Mouse (Mus musculus): ENCODE measurements around the gene Gm39115.
A peak's percentile ranks its signal among the peaks of the same experiment; 100 is the strongest.
"Not testable (repeated sequence)": the region's sequence is repeated elsewhere in the genome, so short reads cannot be mapped to it uniquely, and the experiment has no call there.

The Gm39115 gene

DNA sequence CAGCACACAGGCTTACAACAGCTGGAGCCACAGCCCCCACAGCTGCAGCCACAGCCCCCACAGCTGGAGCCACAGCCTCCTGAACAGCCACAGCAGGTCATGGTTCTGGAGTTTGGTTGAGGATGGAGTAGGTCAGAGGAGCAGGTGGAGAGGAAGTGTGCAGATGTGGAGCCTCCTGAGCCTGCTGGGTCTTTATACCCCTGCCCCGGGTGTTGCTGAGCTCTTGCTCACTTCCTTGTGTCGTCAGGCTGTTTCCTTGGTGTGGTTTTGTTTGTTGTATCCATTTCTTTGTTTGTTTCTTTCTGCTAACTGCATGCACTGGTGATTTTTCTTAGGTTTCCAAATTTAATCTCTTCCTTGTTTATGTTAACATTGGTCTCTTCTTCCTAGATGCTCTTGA lies at the start of gene Gm39115:
Gm39115 (minus strand) TSS at position 101 of the 400 bp plus-strand sequence.
- DNase-seq (ENCODE audit: low spot score in 2 of 2): not testable (repeated sequence)

- DNase-seq (ENCODE audit: low spot score in 2 of 2): no peak
These were observed 45.2 kb upstream of the Gm39115 start for GRCm38 (mm10) chr7:142181021-142181420.

GRCm38 (mm10) chr7:142178685-142179084 lies 42.9 kb upstream of the Gm39115 start:
- DNase-seq (ENCODE audit: low spot score in 2 of 2): no peak

GRCm38 (mm10) chr7:142175905-142176304 lies 40.1 kb upstream of the Gm39115 start, which contains the start of gene Krtap5-2:
Krtap5-2 (minus strand) TSS chr7:142176005.
- not testable (repeated sequence) for DNase-seq (ENCODE audit: low spot score in 2 of 2)

- DNase-seq (ENCODE audit: low spot score in 2 of 2): no peak
These were observed 34.0 kb upstream of the Gm39115 start for GRCm38 (mm10) chr7:142169836-142170235.

- not testable (repeated sequence) for DNase-seq (ENCODE audit: low spot score in 2 of 2)
These were observed 29.8 kb upstream of the Gm39115 start, which contains the start of gene Gm4553 for GRCm38 (mm10) chr7:142165639-142166038. Gm4553 (minus strand) TSS chr7:142165739.

GRCm38 (mm10) chr7:142159366-142159765 lies 23.5 kb upstream of the Gm39115 start:
- DNase-seq (ENCODE audit: low spot score in 2 of 2): no peak

DNA sequence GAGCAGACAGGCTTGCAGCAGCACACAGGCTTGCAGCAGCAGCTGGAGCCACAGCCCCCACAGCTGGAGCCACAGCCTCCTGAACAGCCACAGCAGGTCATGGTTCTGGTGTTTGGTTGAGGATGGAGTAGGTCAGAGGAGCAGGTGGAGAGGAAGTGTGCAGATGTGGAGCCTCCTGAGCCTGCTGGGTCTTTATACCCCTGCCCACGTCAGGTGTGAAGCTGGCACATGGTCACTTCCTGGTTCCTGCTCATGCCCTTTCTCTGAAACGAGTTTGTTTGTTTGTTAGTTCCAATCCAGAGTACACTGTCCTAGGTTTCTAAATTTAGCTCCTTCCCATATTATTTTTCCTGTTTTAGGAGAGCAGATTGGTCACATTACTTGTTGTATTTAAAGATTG lies 21.2 kb upstream of the Gm39115 start, which contains the start of gene Gm29735:
Gm29735 (minus strand) TSS at position 101 of the 400 bp plus-strand sequence.
- not testable (repeated sequence) for DNase-seq (ENCODE audit: low spot score in 2 of 2)

DNA sequence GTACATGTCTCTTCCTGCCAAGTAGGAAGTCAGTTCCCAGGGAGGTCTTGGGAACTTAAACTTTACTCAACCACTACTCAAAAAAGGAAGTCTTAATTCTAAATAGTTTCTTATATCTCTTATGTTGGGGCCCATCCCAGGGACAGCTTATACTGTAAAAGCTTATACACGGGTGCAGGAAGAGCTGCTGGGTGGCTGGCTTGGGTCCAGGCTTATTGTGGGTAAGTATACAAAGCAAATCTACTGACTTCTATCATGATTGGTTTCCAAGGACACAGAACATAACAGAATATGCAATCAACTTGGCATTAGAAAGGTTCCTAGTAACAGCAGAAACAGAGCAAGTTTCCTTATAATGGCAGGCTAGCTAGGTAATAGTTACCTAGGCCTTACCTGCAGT lies 19.5 kb upstream of the Gm39115 start:
- DNase-seq (ENCODE audit: low spot score in 2 of 2): no peak

DNA sequence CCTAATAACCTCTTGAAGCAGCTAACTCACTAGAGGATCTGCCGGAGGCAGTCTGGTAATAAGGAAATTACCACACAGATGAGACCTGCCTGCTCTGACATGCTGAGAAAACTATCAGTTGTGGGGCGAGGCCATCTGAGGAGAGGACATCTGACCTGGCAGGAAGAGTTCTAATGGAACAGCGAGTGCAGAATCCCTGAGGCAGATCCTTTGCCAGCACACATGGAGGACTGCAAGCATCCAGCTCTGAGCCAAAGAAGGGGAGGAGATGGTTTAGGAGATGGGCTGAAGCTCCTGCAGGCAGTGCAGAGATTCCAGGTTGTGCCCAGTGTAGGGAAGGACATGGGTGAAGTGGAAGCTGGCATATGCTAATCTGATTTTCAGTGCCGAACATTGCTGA lies 16.4 kb upstream of the Gm39115 start:
- no peak for DNase-seq (ENCODE audit: low spot score in 2 of 2)

DNA sequence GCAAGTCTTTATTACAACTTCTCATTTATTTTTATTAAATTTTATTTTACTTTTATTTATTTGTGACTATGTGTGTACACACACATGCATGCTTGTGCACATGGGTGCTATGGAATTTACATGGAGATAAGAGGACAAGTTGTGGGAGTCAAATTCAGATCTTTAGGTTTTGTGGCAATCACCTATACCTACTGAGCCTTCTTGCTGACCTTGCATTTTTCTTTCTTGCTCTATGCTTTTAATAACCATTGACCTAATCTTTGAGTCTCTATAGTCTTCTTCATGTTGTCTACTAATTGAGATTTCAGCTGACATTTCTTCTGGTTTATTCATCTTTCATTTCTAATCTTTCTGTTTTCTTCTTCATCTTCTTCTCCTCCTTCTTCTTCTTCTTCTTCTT lies 12.8 kb upstream of the Gm39115 start:
- no peak for DNase-seq (ENCODE audit: low spot score in 2 of 2)

DNA sequence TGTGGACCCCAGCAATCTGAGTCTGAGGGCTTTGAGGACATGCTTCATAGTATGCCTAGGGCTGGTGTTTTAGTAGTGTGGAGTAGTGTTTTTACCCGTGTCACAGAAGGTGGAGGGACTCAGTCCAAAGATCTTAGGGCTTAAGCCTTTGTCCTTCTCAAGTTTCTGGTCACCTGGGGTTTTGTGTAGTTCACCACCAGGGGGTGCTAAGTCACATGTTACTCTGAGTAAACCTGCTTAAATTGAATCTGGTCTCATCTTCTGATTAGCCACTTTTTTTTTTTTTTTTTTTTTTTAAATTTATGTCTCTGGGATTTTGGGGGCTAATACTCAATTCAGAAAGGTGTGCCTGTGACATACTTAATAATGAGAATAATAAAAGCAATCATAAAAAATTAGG lies 10.2 kb upstream of the Gm39115 start:
- peak in 1 of 2 experiments; percentile 42 for DNase-seq (ENCODE audit: low spot score in 2 of 2)

GRCm38 (mm10) chr7:142145413-142145940 lies 9.6 kb upstream of the Gm39115 start:
- DNase-seq (ENCODE audit: low spot score in 2 of 2): no peak

DNA sequence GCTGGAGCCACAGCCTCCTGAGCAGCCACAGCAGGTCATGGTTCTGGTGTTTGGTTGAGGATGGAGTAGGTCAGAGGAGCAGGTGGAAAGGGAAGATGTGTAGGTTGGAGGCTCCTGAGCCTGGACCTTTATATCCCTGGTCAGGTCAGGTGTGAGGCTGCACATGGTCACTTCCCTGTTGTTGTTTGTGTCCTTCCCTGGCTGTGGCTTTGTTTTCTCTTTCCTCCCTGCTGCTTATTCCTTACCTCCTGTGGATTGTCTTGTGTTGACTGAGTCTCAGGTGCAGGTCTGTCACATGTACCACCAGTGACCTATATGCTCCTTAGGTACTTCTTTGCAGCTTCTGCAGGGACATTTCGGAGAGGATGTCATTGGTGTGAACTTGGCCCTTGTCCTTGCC lies 8.7 kb upstream of the Gm39115 start, which contains the start of gene Gm45337:
Gm45337 (minus strand) TSS at position 101 of the 400 bp plus-strand sequence.
- no peak for DNase-seq (ENCODE audit: low spot score in 2 of 2)

DNA sequence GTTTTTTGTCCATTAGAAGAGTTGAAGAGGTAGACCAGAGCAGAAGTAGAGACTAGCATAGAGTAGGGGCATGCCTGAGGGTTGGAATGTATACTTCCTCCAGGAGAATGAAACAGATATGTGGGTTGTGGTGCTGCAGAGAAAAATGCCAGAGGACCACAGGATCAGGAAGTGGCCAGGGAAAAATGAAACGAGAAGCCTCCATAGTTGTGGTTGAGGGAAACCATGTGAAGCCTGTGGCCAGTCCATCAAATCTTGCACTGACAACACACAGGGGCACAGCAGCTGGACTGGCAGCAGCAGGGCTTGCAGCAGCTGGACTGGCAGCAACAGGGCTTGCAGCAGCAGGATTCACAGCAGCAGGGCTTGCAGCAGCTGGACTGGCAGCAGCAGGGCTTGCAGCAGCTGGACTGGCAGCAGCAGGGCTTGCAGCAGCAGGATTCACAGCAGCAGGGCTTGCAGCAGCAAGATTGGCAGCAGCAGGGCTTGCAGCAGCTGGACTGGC lies 7.7 kb upstream of the Gm39115 start:
- DNase-seq (ENCODE audit: low spot score in 2 of 2): not testable (repeated sequence)

- DNase-seq (ENCODE audit: low spot score in 2 of 2): no peak
These were observed 4.9 kb upstream of the Gm39115 start for GRCm38 (mm10) chr7:142140696-142141095.

GRCm38 (mm10) chr7:142134206-142134995 lies 1.4 kb downstream of the Gm39115 start:
- no peak for DNase-seq (ENCODE audit: low spot score in 2 of 2)

DNA sequence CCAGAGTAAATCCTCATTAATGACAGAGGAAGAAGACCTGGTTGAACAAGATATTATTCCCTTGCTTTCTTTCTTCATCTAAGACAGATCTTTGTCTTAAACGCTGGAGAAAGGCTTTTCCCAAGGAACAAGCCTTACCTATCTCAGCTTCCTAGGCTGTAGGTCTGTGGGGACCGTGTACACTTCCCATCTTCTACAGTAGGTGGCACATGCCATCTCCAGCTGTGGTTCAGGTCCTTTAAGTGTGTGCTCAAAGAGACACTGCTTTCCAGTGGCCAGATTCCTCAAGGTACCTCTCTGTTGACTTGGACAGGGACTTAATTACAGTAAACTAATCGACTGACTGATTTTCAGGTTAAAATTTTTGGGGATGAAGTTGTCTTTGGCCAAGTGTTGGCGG lies 7.0 kb downstream of the Gm39115 start:
- no peak for DNase-seq (ENCODE audit: low spot score in 2 of 2)

DNA sequence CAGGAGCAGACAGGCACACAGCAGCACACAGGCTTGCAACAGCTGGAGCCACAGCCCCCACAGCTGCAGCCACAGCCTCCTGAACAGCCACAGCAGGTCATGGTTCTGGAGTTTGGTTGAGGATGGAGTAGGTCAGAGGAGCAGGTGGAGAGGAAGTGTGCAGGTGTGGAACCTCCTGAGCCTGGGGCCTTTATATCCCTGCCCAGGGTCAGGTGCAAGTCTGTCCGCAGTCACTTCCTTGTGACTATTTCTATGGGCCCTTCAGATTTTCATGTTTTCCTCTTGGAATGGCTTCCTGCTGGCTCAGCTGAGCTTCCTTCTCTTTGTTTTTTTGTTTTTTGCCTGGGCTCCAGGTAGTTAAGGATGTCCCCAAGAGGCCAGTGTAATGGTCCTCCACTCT lies 15.2 kb downstream of the Gm39115 start, which contains the start of gene Gm45618:
Gm45618 (minus strand) TSS at position 101 of the 400 bp plus-strand sequence.
- DNase-seq (ENCODE audit: low spot score in 2 of 2): not testable (repeated sequence)

- peak in 1 of 2 experiments; percentile 39 for DNase-seq (ENCODE audit: low spot score in 2 of 2)
These were observed 16.2 kb downstream of the Gm39115 start for GRCm38 (mm10) chr7:142119632-142120031.

DNA sequence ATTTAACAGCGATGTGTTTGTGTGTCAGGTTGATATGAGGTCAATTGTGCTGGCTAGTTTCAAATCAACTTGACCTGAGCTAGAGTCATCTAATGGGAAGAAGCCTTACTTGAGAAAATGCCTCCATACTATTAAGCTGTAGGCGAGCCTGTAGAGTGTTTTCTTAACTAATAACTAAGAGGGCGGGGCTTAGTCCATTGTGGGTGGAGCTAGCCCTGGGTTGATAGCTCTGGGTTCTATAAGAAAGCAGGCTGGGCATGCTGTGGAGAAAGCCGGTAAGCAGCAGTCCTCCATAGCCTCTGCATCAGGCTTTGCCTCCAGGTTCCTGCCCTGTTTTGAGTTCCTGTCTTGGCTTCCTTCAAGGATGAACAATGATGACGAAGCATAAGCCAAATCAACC lies 31.1 kb downstream of the Gm39115 start:
- DNase-seq (ENCODE audit: low spot score in 2 of 2): no peak

DNA sequence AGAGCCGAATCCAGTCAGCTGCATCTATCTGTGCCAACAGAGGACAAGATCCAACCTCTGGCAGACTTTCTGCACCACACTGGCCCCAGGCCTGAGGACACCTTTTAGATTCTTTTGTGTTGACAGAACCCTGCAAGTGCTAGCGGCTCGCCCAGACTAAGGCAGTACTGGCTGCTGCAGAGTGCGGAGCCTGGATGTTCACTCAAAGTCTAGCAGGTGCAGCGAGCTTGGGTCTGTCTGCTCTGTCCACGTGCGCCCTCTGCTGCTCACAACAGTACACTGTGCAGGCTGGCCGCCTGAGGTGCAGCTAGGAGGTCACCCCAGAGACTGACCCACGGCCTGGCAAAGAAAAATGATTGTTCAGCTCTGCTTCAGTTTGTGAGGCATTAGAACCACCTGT lies 38.1 kb downstream of the Gm39115 start:
- DNase-seq (ENCODE audit: low spot score in 2 of 2): peak; percentile 81 to 88

DNA sequence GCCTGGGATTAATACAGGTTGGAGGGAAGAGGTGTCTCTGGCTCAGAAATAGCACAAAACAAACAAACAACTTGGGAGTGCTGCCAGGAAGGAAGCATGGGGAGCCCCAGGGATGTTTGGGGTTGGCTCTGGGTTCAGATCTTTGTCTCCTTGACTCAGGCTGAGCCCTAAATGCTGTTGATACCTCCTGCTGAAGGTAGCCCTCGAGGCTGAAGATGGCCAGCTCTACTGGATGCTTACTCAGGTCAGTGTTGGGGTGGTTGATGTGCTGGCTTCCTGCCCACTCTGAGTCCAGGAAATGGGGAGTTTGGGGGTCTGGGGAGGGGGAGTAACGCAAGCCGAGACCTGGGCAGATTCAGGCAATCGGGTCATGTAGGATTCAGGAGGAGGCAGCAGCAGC lies 39.1 kb downstream of the Gm39115 start:
- peak in 1 of 2 experiments; percentile 20 for DNase-seq (ENCODE audit: low spot score in 2 of 2)

All from spleen, postnatal 10 days (tissue).